Mouse (Mus musculus): ENCODE measurements at regions not wholly inside any gene's neighbourhood (a gene's known extent, or its start where the extent isn't known, plus 50 kb on each side); places are given as distances from the start of the nearest gene placed in this dataset.
A peak's percentile ranks its signal among the peaks of the same experiment; 100 is the strongest.

DNA sequence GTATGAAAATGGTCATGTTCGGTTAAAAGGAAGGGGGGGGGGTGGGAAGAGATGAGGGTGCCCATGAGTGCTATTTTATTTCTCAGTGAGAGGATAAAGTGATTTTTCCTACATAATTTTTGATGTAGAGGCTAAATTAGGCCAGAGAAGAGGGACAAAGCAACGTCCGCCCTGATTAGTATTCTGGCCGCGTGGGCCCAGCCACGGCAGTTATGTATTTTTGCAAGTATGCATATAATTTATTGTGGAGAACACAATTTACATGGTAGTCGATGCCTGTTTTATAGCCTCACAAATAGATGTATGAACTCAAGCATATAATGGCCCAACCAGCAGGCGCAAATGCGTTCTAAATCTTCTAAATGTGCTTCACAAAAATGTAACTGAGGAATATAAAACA is 132.8 kb downstream of the Mrm1 start:
- Histone ChIP-seq H3K27ac (no peak overlapping the region), H3K4me3 (no peak overlapping the region)
- no peak for TF ChIP-seq CTCF (conservative IDR thresholded peaks at IDR 0.05)
- DNase-seq (ENCODE audit: low spot score in 2 of 2): no peak

DNA sequence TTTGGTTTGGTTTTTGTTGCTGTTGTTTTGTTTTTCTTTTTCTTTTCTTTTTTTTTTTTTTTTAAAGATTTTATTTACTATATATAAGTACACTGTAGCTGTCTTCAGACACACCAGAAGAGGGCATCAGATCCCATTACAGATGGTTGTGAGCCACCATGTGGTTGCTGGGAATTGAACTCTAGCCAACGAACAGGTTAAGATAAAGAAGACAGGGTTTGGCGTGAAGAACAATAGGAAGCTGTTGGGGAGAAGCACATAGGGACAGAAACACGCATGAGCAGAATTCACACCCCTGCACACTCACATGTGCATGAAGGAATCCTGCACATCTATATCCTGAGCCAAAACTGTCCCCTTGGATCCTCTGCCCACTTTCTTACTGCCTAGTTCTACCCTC is 135.0 kb downstream of the Mrm1 start:
- Histone ChIP-seq H3K27ac (no peak overlapping the region), H3K4me3 (no peak overlapping the region)
- no peak for DNase-seq (ENCODE audit: low spot score in 2 of 2)
- TF ChIP-seq CTCF (conservative IDR thresholded peaks at IDR 0.05): no peak

DNA sequence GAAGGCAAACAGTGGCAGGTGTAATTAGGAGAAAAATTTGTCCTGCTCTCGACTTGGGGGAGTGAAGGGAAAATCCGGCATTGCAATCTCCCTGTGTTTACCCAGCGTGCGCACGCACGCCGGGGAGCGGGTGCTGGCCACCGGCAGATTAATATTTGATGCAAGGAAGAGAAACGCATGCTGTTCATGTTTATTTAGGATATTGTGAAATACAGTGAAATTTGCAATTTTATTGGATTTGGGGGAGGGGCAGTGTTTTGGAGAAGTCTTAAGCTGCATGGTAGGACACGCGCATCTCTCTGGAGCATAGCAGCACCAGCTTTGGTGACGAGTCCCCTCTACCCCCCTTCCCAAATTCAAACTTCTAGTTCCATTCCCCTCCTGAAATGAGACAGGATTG is 136.4 kb downstream of the Mrm1 start:
- no peak for DNase-seq (ENCODE audit: low spot score in 2 of 2)

DNA sequence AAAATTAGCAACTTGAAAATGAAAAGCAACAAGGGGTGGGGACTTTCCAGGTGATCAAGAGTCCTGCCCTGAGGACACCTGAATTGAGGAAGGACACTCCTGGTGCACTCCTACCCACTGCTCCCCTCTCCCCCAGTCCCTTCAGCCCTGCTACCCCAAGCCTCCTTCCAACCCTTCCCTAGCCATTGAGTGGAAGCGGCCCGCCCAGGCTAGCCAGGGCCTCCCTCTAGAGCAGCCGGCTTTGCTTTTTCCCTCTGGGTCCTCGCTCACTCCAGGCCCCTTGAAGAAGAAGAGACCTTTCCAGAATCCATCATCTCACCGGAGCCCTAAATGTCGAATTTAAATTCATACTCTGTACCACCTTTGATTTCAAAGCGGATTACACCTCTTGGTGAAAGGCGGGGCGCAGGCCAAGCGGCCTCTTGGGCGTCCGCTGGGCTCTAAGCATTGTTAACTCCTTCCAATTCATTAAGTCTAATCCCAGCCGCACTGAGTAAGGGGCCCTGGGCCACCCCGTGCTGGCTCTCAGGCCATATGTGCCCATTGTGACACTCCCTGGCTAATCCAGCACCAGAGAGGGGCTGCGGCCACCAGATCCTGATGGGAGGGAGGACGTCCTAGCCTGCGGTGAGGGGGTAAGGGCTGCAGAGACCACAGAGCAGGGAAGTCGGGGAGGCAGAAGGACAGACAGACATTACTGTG is 142.8 kb downstream of the Mrm1 start:
- Histone ChIP-seq H3K27ac (no peak overlapping the region), H3K4me3 (no peak overlapping the region)
- no peak for DNase-seq (ENCODE audit: low spot score in 2 of 2)
- TF ChIP-seq CTCF (conservative IDR thresholded peaks at IDR 0.05): no peak

More for the DNA sequence above, 136.4 kb downstream of the Mrm1 start:
- Histone ChIP-seq H3K4me3 (no peak overlapping the region), H3K27ac (no peak overlapping the region)
- TF ChIP-seq CTCF (conservative IDR thresholded peaks at IDR 0.05): no peak

DNA sequence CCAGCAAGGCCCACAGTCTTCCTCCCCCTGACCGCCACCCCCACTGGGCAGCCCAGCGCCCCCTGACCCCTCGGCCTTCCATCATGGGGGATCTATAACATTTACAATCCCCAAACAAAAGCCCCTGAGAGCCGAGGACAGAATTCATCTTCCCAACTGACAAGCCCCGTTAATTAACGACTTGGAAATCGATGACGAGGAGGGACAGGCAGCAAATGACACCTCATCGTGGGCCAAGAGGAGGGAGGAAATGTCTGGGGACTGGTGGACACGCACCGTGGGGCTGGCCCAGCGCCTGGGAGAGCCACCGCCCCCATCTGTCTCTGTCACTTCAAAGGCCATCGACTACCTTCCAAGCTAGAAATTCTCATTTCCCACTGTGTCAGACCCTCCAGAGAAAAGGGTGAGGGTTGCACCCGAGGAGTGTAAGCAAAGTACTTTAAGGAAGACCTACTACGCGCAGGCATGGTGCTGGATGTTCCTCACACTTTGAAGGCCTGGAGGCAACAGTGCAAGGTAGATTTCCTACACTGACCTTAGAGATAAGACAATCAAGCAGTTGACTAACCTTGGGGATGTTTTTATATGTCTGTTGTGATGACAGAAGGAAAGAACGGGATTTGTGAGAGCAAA is 146.4 kb downstream of the Mrm1 start:
- H3K4me3 ChIP-seq: no peak overlapping the region
- no peak overlapping the region for H3K27ac ChIP-seq
- no peak for DNase-seq (ENCODE audit: low spot score in 2 of 2)
- no peak for TF ChIP-seq CTCF (conservative IDR thresholded peaks at IDR 0.05)

DNA sequence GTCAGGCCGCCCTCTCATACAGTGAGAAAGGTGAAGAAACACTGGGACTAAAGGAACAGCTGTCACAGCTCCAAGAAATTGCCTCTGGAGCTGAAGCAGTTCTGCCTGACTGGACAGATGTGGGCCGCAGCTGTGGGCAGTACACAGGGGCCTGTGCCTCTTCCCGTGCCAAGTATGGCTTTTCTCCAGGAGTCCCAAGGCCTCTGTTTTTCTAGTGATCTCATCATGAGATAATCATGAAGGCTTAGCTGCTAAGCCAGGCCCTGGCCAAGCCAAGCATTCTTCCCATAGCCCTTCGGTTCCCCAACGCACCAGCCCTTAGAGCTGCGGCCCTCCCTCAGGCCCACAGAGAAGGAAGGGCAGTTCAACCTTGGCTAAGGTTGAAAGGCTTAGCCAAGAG is 146.2 kb upstream of the Lhx1 start:
- no peak for DNase-seq (ENCODE audit: low spot score in 2 of 2)
- no peak overlapping the region for H3K4me3 ChIP-seq
- H3K27ac ChIP-seq: no peak overlapping the region
- no peak for TF ChIP-seq CTCF (conservative IDR thresholded peaks at IDR 0.05)

DNA sequence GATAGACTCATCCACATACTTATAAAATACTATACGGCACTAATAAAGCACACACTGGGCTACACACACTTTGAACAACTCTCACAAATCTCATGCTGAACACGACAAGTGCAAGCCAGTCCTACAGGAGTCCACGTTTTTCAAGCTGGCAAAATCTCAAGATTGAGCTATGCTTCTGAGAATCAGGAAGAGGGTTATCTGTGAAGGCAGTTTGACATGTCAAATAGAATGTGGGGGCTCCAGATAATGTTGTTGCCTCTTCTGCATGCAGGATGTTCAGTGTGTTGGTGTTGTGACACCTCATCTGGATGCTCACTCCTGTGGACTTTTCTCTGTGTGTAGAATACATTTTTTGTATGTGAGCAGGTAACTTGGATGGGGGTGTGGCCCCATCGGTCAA is 142.4 kb upstream of the Lhx1 start:
- TF ChIP-seq CTCF (conservative IDR thresholded peaks at IDR 0.05): no peak
- H3K27ac ChIP-seq: no peak overlapping the region
- no peak overlapping the region for H3K4me3 ChIP-seq
- no peak for DNase-seq (ENCODE audit: low spot score in 2 of 2)

DNA sequence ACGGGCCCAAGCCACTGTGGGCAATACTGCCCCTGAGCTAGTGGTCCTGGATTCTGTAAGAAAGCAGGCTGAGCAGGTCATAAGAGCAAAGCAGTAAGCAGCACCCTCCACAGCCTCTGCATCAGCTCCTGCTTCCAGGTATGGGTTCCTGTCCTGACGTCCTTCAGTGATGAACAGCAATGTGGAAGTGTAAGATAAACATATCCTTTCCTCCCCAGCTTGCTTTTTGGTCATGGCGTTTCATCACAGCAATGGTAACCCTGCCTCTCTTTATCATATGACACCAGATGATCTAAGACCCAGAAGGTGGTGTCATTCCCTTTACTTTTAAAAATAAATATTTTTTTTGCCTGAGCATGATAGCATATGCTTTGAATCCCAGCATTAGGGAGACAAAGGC is 138.9 kb upstream of the Lhx1 start:
- H3K27ac ChIP-seq: no peak overlapping the region
- TF ChIP-seq CTCF (conservative IDR thresholded peaks at IDR 0.05): no peak
- no peak for DNase-seq (ENCODE audit: low spot score in 2 of 2)
- H3K4me3 ChIP-seq: no peak overlapping the region

DNA sequence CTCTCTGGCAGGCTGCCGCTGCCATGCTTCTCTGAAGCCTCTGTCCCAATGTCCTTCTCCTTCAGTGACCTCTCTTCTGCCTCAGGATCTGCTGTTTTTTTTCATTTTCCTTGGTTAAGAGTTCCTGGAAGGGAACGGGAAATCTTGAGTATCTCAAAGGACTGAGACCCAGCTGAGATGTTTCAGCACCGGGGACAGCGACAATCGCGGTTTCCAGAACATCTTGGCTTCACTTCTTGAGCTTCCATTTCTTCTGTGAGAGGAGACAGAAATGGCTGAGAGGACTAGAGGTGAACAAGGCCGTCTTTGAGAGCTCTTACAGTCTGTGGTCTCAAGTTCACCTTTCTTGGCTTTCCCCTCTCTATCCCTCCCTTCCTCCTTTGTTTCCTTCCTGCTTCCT is 136.6 kb upstream of the Lhx1 start:
- Histone ChIP-seq H3K4me3 (no peak overlapping the region), H3K27ac (no peak overlapping the region)
- no peak for TF ChIP-seq CTCF (conservative IDR thresholded peaks at IDR 0.05)
- no peak for DNase-seq (ENCODE audit: low spot score in 2 of 2)

DNA sequence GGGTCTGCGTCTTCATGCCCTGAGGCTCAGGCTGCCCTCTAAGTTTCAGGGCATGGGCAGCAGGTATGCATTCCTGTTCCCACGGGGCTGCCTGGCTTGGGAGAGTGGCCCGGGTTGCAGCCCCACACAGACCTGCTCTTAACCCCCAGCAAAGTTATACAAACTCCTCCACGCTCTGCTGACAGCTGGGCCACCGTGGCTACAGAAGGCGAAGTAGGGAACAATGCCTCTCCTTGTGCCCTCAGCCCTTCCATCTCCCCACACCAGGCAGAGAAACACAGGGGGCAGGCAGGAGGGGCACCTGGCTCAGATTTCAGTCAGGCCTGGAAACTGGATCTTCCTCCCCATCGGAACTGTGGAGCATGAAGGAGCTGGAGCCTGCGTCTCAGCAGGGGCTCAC is 135.5 kb upstream of the Lhx1 start:
- TF ChIP-seq CTCF (conservative IDR thresholded peaks at IDR 0.05): no peak
- H3K27ac ChIP-seq: no peak overlapping the region
- no peak for DNase-seq (ENCODE audit: low spot score in 2 of 2)
- no peak overlapping the region for H3K4me3 ChIP-seq

DNA sequence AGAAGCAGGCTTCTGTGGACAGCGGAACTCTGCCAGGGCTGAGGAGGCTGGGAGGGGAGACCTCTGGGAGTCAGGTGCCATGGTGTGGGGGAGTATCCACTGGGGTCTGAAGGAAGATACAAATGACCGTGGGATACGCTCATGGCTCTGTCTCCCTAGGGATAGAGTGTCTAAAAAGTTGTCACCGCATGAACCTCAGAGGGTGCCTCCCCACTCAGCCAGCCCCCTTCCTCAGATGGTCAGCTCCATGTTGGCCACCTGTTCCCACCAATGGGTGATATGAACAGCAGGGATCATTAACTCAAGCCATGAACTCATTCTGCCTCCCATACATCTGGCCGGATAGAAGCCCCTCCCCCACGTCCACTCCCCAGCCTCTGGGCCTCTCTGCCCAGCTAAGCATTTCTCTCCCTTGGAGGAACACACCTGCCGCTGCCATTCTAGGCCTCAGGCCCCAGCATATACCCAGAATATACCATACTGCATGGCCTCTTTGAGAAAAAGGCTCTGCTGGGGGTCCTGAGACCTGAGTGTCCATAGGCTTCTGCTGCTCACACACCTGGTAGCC is 134.1 kb upstream of the Lhx1 start:
- no peak overlapping the region for H3K27ac ChIP-seq
- no peak for TF ChIP-seq CTCF (conservative IDR thresholded peaks at IDR 0.05)
- no peak for DNase-seq (ENCODE audit: low spot score in 2 of 2)
- no peak overlapping the region for H3K4me3 ChIP-seq

DNA sequence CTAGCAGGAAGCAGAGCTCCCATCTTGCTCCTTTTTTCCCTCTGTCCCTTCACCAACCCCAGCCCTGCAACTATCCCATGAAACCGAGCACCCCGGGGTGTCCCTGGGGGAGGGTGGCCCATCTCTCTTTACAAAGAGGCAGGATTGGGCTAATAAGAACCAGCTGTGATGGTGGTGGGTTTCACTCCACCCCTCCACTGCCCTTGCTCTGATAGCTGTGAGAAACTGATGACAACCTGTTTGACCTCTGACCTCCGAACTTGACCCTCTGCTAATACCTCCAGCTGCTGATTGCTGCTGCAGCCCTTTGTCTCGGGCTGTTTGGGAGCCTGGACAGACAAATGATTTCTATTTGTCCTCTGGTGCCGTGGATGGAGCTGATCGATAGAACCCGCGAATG is 128.1 kb upstream of the Lhx1 start:
- DNase-seq (ENCODE audit: low spot score in 2 of 2): no peak
- H3K27ac ChIP-seq: no peak overlapping the region
- no peak overlapping the region for H3K4me3 ChIP-seq
- TF ChIP-seq CTCF (conservative IDR thresholded peaks at IDR 0.05): no peak

DNA sequence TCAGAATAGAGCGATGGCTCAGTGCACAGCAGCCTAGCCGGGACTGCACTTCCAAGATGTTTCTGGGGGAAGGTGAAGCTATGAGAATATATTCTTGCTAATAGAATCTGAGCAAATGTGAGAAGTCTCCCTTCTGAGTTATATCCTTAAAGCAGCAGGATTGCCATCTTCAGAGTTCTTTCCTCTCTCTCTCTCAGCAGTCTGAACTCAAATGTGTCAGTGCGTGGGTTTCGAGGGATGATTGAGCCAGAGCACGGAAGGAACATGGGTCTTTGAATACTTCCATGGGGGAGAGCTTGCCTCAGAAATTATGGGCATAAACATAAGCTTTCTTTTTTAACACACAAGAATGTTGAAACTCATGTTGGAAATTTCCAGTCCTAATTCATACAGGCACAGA is 123.6 kb upstream of the Lhx1 start:
- DNase-seq (ENCODE audit: low spot score in 2 of 2): no peak
- no peak overlapping the region for H3K27ac ChIP-seq
- no peak for TF ChIP-seq CTCF (conservative IDR thresholded peaks at IDR 0.05)
- no peak overlapping the region for H3K4me3 ChIP-seq

DNA sequence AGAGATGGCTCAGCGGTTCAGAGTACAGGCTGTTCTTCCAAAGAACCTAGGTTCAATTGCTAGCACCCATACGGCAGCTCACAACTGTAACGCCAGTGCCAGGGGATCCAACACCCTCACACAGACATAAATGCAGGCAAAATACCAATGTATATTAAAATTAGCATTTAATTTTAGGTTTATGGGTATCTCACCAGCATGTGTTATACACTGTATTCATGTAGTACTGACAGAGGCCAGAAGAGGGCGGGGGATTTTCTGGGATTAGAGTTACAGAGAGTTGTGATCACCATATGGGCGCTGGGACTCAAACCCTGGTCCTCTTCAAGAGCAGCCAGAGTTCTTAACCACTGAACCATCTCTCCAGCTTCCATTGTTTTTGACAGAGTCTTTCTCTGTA is 121.8 kb upstream of the Lhx1 start:
- TF ChIP-seq CTCF (conservative IDR thresholded peaks at IDR 0.05): peak; percentile 34; the same call in 1 of the 2 replicates
- H3K4me3 ChIP-seq: no peak overlapping the region
- no peak for DNase-seq (ENCODE audit: low spot score in 2 of 2)
- no peak overlapping the region for H3K27ac ChIP-seq

All from layer of hippocampus, adult 2 months (tissue).